1 mouse cellular context compared by ENCODE assay signal in the genomic region with DNA sequence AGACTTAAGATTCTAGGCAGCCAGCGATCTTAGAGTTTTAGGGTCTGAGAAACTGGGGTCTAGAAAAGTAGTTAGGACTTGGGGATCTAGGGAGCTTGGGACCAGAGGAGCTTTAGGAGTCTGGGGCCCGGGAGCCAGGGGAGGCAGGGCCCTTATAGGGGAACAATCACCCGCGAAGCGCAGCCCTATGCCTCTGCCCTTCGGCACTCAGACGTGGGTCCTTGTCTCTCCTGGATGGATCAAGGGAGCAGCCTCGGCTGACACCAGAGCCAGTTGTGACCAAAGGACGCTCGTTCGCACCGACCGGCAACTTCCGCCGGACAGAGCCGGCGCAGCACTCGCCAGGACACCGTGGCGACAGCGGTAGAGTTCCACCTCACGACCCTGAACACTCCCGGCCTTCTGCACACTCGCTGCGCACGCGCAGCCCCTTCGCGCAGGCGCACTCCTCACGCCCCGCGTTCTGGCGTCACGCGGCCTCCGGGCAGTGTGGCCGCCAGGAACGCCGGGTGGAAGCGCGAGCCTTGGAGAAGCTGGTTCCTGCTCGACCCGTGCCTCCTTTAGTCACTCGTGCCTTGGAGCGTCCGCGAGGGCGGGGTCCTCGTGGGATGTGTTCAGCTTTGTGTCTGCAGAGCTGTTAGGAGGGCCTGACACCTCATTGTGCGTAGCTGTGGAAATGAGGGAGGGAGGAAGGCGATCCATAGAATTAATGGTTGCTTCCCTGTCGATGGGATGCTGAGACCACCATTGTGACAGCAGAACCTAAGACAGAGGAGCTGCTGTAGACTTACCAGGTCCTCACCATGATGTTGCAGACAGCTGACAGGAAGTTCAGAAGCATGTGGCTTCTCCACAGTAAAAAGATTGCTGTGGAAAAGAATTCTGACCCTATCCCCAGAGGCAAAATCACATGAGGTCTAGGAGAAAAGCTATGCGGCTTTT.
TF ChIP-seq lines count a peak whose summit lies in the region.

No protein-coding gene starts in this region.

TF ChIP-seq in myocyte, 11 proteins besides CTCF, POLR2A, EP300 and RAD21 (continued from another document):
- TF ChIP-seq TCF3 (IDR thresholded peaks at IDR 0.05; ENCODE audit: insufficient read length, low read depth) (no peak), REST (IDR thresholded peaks at IDR 0.05; ENCODE audit: insufficient read depth, insufficient read length) (peak; percentile 0), TCF12 (IDR thresholded peaks at IDR 0.05; ENCODE audit: insufficient read depth, poor library complexity, severe bottlenecking) (no peak), MYOD1 (IDR thresholded peaks at IDR 0.05; ENCODE audit: control insufficient read depth in 1 of 3, insufficient read length in 2 of 3, low read depth in 2 of 3) (peak in 1 of 3 experiments; percentile 47), E2F4 (IDR thresholded peaks at IDR 0.05; ENCODE audit: insufficient read depth) (no peak), USF1 (IDR thresholded peaks at IDR 0.05; ENCODE audit: low read depth) (peak; percentile 77), CEBPB (IDR thresholded peaks at IDR 0.05; ENCODE audit: insufficient read depth, poor library complexity, severe bottlenecking) (no peak), MAX (IDR thresholded peaks at IDR 0.05; ENCODE audit: low read depth) (peak; percentile 24), MYOG (IDR thresholded peaks at IDR 0.05; ENCODE audit: control insufficient read depth in 1 of 3, insufficient read depth in 1 of 3, insufficient read length in 2 of 3, low read depth in 2 of 3) (peak in 1 of 3 experiments; percentile 55), SRF (IDR thresholded peaks at IDR 0.05; ENCODE audit: control insufficient read depth, insufficient read length, low read depth) (peak; percentile 24)
